Mouse (Mus musculus) cerebellum, adult 9-11 months (tissue): Measurements from ENCODE around the gene Gm960.

Experiments used
- DNase-seq: peaks from one replicate; pipeline ENCODE4 v3.0.0; 2022

The Gm960 gene

GRCm38 (mm10) chr19:4698205-4698677 is at the start of gene Gm960:
Gene Gm960, minus strand, starts transcription at chr19:4698668.
- DNase-seq, result peak; percentile 94

GRCm38 (mm10) chr19:4747631-4748312 is 49.3 kb upstream of the Gm960 start:
- peak; percentile 60 for DNase-seq

GRCm38 (mm10) chr19:4746611-4747010 is 48.1 kb upstream of the Gm960 start:
- DNase-seq, result peak; percentile 88

DNA sequence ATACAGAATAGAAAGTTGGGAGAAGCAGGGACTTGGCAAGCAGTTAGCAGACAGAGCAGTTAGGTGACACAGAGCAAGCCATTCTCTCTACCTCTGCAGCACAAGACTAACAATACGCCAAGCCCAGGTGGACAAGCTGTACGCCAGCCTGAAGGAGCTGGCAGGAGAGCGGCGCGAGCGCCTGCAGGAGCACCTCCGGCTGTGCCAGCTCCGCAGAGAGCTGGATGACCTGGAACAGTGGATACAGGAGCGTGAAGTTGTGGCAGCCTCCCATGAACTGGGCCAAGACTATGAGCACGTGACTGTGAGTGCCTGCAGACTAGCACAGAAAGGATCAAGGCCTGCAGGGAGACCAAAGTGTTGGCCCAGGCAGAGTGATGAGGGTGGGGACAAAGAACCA is 47.2 kb upstream of the Gm960 start:
- DNase-seq, result peak; percentile 83

GRCm38 (mm10) chr19:4745057-4745456 is 46.6 kb upstream of the Gm960 start:
- DNase-seq, result peak; percentile 63

GRCm38 (mm10) chr19:4744026-4744425 is 45.6 kb upstream of the Gm960 start:
- no peak for DNase-seq

DNA sequence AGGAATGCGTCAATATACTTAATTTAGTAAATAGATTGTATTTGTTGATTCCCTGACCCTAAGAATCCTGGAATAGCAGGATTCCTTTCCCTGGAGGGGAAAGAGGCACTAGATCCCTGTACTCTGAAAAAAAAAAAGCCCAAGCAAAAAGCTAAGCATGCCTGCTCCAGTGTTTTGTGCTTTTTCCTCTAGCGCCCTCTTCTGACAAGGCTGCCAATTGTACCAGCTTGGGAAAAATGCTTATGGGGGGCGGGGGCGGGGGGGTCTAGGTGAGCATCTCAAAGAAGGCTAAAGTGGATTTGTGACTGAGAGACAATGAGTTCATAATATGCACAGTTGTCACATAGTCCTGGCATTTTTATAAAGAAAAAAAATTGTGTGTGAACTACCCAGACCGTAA is 45.1 kb upstream of the Gm960 start:
- no peak for DNase-seq

DNA sequence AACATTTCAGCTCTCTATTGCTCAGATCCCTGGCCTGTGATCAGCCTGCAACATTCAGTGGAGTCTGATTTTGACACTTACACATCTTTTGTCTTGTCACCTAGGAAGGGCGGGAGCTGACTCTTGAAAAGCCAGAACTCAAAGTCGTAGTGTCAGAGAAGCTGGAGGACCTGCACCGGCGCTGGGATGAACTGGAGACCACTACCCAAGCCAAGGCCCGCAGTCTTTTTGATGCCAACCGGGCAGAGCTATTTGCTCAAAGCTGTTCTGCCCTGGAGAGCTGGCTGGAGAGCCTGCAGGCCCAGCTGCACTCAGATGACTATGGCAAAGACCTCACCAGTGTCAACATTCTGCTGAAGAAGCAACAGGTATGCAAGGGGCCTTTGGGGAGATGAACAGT is 43.8 kb upstream of the Gm960 start:
- DNase-seq, result no peak

DNA sequence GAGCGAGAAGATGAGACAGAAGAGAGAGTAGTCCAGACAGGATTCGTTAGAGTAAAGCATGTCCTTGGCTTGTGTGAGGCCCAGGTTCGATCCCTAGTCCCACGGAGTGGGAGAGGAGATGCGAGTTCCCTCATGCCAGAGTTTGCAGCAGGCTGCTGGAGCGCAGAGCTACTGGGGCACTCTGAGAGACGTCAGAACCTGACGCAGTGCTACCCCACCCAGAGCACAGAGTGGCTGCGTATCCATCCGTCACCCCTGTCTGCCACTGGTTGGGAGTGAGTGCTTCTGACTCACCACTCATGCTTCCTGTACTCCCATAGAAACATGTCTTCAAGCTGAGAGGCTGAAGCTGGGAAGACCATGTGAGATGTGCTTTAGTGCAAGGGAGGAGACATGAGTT is 43.0 kb upstream of the Gm960 start:
- DNase-seq, result no peak

GRCm38 (mm10) chr19:4739762-4740161 is 41.3 kb upstream of the Gm960 start:
- no peak for DNase-seq

GRCm38 (mm10) chr19:4739053-4739452 is 40.6 kb upstream of the Gm960 start:
- no peak for DNase-seq

GRCm38 (mm10) chr19:4737866-4738265 is 39.4 kb upstream of the Gm960 start:
- DNase-seq, result no peak

GRCm38 (mm10) chr19:4733052-4733451 is 34.6 kb upstream of the Gm960 start:
- DNase-seq, result no peak

DNA sequence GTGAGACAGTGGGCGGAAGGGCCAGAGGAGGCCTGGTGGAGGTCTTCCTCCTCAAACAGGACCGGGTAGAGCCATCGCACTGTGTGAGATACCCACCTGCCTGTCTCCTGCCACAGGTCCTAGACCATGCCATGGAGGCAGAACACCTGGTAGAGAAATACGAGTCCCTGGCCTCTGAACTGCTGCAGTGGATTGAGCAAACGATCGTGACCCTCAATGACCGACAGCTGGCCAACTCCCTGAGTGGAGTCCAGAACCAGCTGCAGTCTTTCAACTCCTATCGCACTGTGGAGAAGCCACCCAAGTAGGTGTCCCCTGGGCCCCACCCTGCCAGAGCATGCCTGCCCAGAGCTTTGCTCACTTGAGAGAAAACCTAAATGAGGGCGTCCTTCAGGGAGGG is 30.7 kb upstream of the Gm960 start:
- no peak for DNase-seq

GRCm38 (mm10) chr19:4720671-4721244 is 22.3 kb upstream of the Gm960 start:
- DNase-seq, result peak; percentile 64

DNA sequence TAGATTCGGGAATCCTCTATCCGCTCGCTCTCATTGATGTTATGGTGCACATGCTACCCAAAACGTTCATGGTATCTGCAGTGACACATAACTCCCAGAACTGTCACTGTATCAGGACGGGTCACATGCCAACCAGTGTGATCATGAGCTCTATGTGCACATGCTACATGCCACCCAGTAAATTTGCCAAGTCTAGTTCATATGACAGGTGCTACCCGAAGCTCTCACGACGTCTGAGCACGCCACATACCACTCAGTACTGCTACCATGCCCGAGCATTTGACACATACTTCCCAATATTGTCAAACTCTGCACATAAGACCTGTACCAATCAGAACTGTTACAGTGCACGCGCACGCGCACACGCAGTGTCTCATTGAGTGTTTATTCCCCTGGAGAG is 21.6 kb upstream of the Gm960 start:
- DNase-seq, result no peak

- no peak for DNase-seq
Measured at GRCm38 (mm10) chr19:4719351-4719764, 20.9 kb upstream of the Gm960 start.

DNA sequence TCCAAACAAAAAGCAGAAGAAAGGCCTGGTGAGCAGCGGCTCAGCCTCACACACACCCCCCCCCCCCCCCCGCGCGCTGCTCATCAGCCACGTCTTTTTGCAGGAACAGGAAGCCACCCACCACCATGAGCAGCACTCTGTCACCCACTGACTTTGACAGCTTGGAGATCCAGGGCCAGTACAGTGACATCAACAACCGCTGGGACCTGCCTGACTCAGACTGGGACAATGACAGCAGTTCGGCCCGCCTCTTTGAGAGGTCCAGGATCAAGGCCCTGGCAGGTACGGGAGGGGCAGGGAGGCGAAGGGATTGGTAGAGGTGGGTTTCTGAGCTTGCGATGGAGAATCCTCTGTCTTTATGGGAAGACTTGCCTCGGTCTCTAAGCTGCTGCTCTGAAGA is 20.2 kb upstream of the Gm960 start:
- DNase-seq, result no peak

- DNase-seq, result no peak
Measured at GRCm38 (mm10) chr19:4717281-4717680, 18.8 kb upstream of the Gm960 start.

DNA sequence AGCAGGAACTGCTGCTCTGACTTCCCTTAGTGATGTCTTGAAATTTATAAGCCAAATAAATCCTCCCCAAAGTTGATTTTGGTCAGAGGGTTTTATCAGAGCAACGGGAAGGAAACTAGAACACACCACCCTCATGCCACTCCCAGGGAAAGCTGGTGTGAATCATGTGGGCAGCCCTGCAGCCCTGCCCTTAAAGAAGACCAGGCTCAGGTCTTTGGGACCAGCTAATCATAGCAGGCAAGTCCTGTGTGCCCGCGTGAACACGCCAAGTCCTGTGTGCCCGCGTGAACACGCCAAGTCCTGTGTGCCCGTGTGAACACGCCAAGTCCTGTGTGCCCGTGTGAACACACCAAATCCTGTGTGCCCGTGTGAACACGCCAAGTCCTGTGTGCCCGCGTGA is 18.3 kb upstream of the Gm960 start:
- no peak for DNase-seq

DNA sequence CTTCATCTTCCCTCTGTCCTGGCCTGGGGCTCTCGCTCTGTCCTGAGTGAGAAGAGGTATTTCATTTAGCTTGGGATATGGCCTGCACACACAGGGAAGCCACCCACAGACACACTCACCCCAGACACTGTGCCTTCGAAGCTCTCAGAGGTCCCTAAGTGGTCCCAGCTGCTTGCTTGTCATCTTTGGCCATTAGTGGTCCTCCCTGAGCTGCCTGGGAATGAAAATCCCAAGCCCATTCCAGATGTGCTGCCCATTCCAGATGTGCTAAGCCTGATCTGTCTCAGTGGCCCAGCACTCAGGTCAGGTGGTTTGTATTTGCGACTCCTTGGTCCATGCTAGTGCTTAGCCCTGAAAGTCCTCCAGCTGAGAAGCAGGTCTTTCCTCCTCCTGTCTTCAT is 15.4 kb upstream of the Gm960 start:
- DNase-seq, result no peak

GRCm38 (mm10) chr19:4712781-4713526 is 14.5 kb upstream of the Gm960 start:
- peak; percentile 55 for DNase-seq

- peak; percentile 56 for DNase-seq
Measured at GRCm38 (mm10) chr19:4712156-4712780, 13.8 kb upstream of the Gm960 start.
